Mouse (Mus musculus) cerebellum, postnatal 14 days (tissue): ENCODE data around the gene Akr7a5.

Experiments
- DNase-seq, 2 experiments: peaks; one replicate each; pipeline ENCODE4 v3.0.0; 2021; ENCODE audit warnings: mixed read lengths in 2 of 2

Gene Akr7a5

GRCm38 (mm10) chr4:139310171-139310898 lies at the start of gene Akr7a5, which contains the start of gene Pqlc2:
TSS of gene Akr7a5 (plus strand) at chr4:139310744.
TSS of gene Pqlc2 (minus strand) at chr4:139310708.
- peak; percentile 100 for DNase-seq

GRCm38 (mm10) chr4:139262981-139263380 lies 47.6 kb upstream of the Akr7a5 start:
- DNase-seq: no peak

GRCm38 (mm10) chr4:139265783-139266499 lies 44.6 kb upstream of the Akr7a5 start:
- DNase-seq: peak; percentile 78 to 79

GRCm38 (mm10) chr4:139266500-139266865 lies 44.1 kb upstream of the Akr7a5 start:
- DNase-seq: no peak

- DNase-seq: no peak
Measured at GRCm38 (mm10) chr4:139267335-139267734, 43.2 kb upstream of the Akr7a5 start.

- peak; percentile 52 to 62 for DNase-seq
Measured at GRCm38 (mm10) chr4:139268242-139268641, 42.3 kb upstream of the Akr7a5 start.

- DNase-seq: peak; percentile 61 to 73
Measured at GRCm38 (mm10) chr4:139270168-139270567, 40.4 kb upstream of the Akr7a5 start.

GRCm38 (mm10) chr4:139271562-139271961 lies 39.0 kb upstream of the Akr7a5 start:
- no peak for DNase-seq

GRCm38 (mm10) chr4:139272951-139273680 lies 37.4 kb upstream of the Akr7a5 start:
- DNase-seq: peak in 1 of 2 experiments; percentile 51

GRCm38 (mm10) chr4:139274573-139274972 lies 36.0 kb upstream of the Akr7a5 start:
- peak; percentile 62 to 77 for DNase-seq

GRCm38 (mm10) chr4:139276411-139276810 lies 34.1 kb upstream of the Akr7a5 start:
- peak in 1 of 2 experiments; percentile 18 for DNase-seq

GRCm38 (mm10) chr4:139280530-139280929 lies 30.0 kb upstream of the Akr7a5 start:
- DNase-seq: peak in 1 of 2 experiments; percentile 9

- peak in 1 of 2 experiments; percentile 10 for DNase-seq
Measured at GRCm38 (mm10) chr4:139281791-139282345, 28.7 kb upstream of the Akr7a5 start.

- DNase-seq: peak; percentile 76 to 82
Measured at GRCm38 (mm10) chr4:139282955-139283417, 27.6 kb upstream of the Akr7a5 start.

GRCm38 (mm10) chr4:139284877-139285276 lies 25.7 kb upstream of the Akr7a5 start:
- DNase-seq: no peak

GRCm38 (mm10) chr4:139286234-139286633 lies 24.3 kb upstream of the Akr7a5 start:
- no peak for DNase-seq

- DNase-seq: peak; percentile 91 to 96
Measured at GRCm38 (mm10) chr4:139287122-139287863, 23.3 kb upstream of the Akr7a5 start.

- peak; percentile 77 to 81 for DNase-seq
Measured at GRCm38 (mm10) chr4:139289017-139289416, 21.5 kb upstream of the Akr7a5 start.

GRCm38 (mm10) chr4:139291099-139291498 lies 19.4 kb upstream of the Akr7a5 start:
- no peak for DNase-seq

- no peak for DNase-seq
Measured at GRCm38 (mm10) chr4:139292038-139292437, 18.5 kb upstream of the Akr7a5 start.

- DNase-seq: peak; percentile 98 to 99
Measured at GRCm38 (mm10) chr4:139297566-139297965, 13.0 kb upstream of the Akr7a5 start.
